Mouse (Mus musculus): ENCODE results near the gene Slc22a7. TPM values are rescaled to one million over a fixed set of nuclear protein-coding genes. Genes with fewer than 3 reads are reported as not detected.

Gene Slc22a7
- 1.3 and 1.5 TPM in 2 replicates for polyA plus RNA-seq (2012; rRNA removed)

DNA sequence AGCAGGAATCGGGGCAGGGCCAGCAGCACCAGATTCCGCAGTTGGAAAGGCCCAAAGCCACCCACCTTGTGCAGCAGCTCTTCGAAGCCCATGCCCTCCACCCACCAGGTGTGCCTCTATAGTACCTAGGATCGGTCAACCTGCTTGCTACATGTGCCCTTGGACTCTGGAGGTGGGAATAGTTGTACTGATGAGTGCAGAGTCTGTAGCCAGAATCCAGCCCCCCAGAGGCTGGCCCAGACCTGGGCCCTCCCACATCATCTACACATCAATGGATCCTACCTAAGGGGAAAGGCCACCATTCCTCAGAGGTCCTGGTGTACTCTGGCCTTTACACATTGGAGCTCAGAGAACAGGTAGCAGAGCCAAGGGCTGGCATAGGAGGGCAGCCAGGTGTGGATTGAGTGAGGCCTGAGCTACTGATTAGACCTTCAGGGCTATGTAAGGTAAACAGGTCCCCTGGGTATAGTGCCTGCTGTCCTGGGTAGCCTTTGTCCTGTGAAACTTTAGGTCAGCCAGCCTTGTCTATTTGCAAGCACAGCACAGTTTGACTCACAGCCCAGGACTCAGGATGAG lies at the start of gene Slc22a7:
Gene Slc22a7, minus strand, starts transcription at position 160 of the 576 bp plus-strand sequence.
- Histone ChIP-seq H3K36me3 (ENCODE audit: control insufficient read depth, insufficient read depth, low read length) (no peaks in the 10 kb centered on the region), H3K27ac (ENCODE audit: control insufficient read depth, insufficient read depth, low read depth, low read length) (no peak within 1 kb of the TSS), H3K4me3 (ENCODE audit: control insufficient read depth, low read depth, low read length) (no peak within 1 kb of the TSS), H3K27me3 (ENCODE audit: control insufficient read depth, insufficient read depth, low read length) (no peaks in the 10 kb centered on the region), H3K4me1 (ENCODE audit: control insufficient read depth, insufficient read depth, low read length) (peaks cover 4% of the 10 kb centered on the region)
- TF ChIP-seq POLR2A (IDR thresholded peaks at IDR 0.05; ENCODE audit: control insufficient read depth, low read depth, low read length) (no peak), CTCF (IDR thresholded peaks at IDR 0.05; ENCODE audit: control insufficient read depth, insufficient read depth, insufficient replicate concordance, low read depth, low read length) (no peak)

DNA sequence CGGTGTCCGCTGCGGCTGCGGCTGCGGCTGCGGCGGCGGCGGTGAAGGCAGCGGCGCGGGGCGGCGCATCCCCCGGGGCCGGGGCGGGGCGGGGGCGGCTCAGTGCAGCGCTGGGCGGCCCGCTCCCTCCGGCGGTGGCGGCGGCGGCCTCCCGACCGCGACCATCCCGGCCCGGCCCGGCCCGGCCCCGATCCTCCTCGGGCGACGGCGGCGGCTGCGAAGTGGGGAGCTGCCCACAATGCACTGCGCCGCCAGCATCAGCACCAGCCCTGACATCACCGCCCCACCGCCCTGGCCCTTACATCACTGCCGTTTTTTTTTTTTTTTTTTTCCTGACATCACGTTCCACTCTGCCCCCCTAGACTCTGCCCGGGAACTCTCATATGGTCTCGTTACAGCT lies 49.2 kb upstream of the Slc22a7 start, which contains the start of gene Ttbk1:
Gene Ttbk1, minus strand, starts transcription at position 245 of the 400 bp plus-strand sequence.
- no peak for TF ChIP-seq POLR2A (IDR thresholded peaks at IDR 0.05; ENCODE audit: control insufficient read depth, low read depth, low read length)
- no peak for TF ChIP-seq CTCF (IDR thresholded peaks at IDR 0.05; ENCODE audit: control insufficient read depth, insufficient read depth, insufficient replicate concordance, low read depth, low read length)
- peak within 1 kb of the TSS; percentile 47 for H3K27ac ChIP-seq (ENCODE audit: control insufficient read depth, insufficient read depth, low read depth, low read length)
- peak within 1 kb of the TSS; percentile 86 for H3K4me3 ChIP-seq (ENCODE audit: control insufficient read depth, low read depth, low read length)
- peaks cover 19% of the 10 kb centered on the region for H3K4me1 ChIP-seq (ENCODE audit: control insufficient read depth, insufficient read depth, low read length)
- H3K36me3 ChIP-seq (ENCODE audit: control insufficient read depth, insufficient read depth, low read length), result no peaks in the 10 kb centered on the region
- no peaks in the 10 kb centered on the region for H3K27me3 ChIP-seq (ENCODE audit: control insufficient read depth, insufficient read depth, low read length)

DNA sequence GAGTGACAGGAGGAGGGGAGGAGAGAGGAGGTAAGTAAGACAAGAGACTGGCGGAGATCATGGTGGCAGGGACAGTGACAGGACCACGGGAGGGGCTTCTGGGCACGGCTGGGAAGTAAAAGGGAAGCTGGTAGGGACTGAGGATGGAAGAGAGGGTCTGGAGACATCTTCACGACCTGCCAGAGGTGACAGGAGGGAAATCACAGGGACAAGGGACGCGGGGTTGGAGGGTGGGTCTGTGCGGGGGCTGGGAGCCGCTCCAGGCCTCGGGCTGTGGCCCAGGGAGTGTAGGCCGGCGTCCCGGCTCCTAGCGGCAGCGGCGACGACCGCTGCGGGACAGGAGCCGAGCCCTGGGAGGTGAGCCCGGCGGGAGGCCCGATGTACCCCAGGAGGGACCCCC lies 48.7 kb upstream of the Slc22a7 start:
- Histone ChIP-seq H3K27ac (ENCODE audit: control insufficient read depth, insufficient read depth, low read depth, low read length) (no peak overlapping the region), H3K4me1 (ENCODE audit: control insufficient read depth, insufficient read depth, low read length) (peaks cover 19% of the 10 kb centered on the region), H3K4me3 (ENCODE audit: control insufficient read depth, low read depth, low read length) (peak overlapping the region; percentile 86), H3K36me3 (ENCODE audit: control insufficient read depth, insufficient read depth, low read length) (no peaks in the 10 kb centered on the region), H3K27me3 (ENCODE audit: control insufficient read depth, insufficient read depth, low read length) (no peaks in the 10 kb centered on the region)
- TF ChIP-seq POLR2A (IDR thresholded peaks at IDR 0.05; ENCODE audit: control insufficient read depth, low read depth, low read length), result no peak
- TF ChIP-seq CTCF (IDR thresholded peaks at IDR 0.05; ENCODE audit: control insufficient read depth, insufficient read depth, insufficient replicate concordance, low read depth, low read length), result no peak

- no peaks in the 10 kb centered on the region for H3K27me3 ChIP-seq (ENCODE audit: control insufficient read depth, insufficient read depth, low read length)
- no peak overlapping the region for H3K27ac ChIP-seq (ENCODE audit: control insufficient read depth, insufficient read depth, low read depth, low read length)
- no peaks in the 10 kb centered on the region for H3K36me3 ChIP-seq (ENCODE audit: control insufficient read depth, insufficient read depth, low read length)
- TF ChIP-seq CTCF (IDR thresholded peaks at IDR 0.05; ENCODE audit: control insufficient read depth, insufficient read depth, insufficient replicate concordance, low read depth, low read length), result no peak
- TF ChIP-seq POLR2A (IDR thresholded peaks at IDR 0.05; ENCODE audit: control insufficient read depth, low read depth, low read length), result no peak
- H3K4me3 ChIP-seq (ENCODE audit: control insufficient read depth, low read depth, low read length), result peak overlapping the region; percentile 52
- H3K4me1 ChIP-seq (ENCODE audit: control insufficient read depth, insufficient read depth, low read length), result peaks cover 19% of the 10 kb centered on the region
These were observed 46.2 kb upstream of the Slc22a7 start for GRCm38 (mm10) chr17:46484461-46484875.

GRCm38 (mm10) chr17:46484021-46484431 lies 45.8 kb upstream of the Slc22a7 start:
- H3K4me3 ChIP-seq (ENCODE audit: control insufficient read depth, low read depth, low read length), result peak overlapping the region; percentile 52
- no peaks in the 10 kb centered on the region for H3K27me3 ChIP-seq (ENCODE audit: control insufficient read depth, insufficient read depth, low read length)
- H3K27ac ChIP-seq (ENCODE audit: control insufficient read depth, insufficient read depth, low read depth, low read length), result no peak overlapping the region
- no peak for TF ChIP-seq CTCF (IDR thresholded peaks at IDR 0.05; ENCODE audit: control insufficient read depth, insufficient read depth, insufficient replicate concordance, low read depth, low read length)
- no peaks in the 10 kb centered on the region for H3K36me3 ChIP-seq (ENCODE audit: control insufficient read depth, insufficient read depth, low read length)
- H3K4me1 ChIP-seq (ENCODE audit: control insufficient read depth, insufficient read depth, low read length), result peaks cover 19% of the 10 kb centered on the region

DNA sequence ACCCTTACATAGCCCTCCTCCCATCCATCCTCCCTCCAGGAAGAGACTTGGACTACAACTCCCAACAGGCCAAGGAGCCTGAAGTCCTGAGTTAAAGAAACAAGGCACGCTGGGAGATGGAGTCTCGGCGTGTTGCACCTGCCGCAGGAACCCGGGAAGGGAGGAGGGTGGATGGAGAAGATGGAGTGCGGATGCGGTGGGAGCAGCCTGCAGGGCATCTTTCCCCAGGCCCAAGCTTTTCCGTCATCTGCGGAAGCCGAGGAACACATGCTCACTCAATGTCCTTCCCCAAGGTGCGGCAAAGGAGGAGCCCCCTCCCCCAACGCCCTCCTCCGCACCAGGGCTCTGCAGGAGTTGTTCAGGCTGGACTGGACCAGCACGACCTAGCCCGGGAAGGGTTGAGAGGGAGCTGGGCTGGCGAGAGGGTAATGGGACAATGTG lies 45.3 kb upstream of the Slc22a7 start:
- peaks cover 19% of the 10 kb centered on the region for H3K4me1 ChIP-seq (ENCODE audit: control insufficient read depth, insufficient read depth, low read length)
- H3K4me3 ChIP-seq (ENCODE audit: control insufficient read depth, low read depth, low read length), result peak overlapping the region; percentile 52
- TF ChIP-seq POLR2A (IDR thresholded peaks at IDR 0.05; ENCODE audit: control insufficient read depth, low read depth, low read length) (no peak), CTCF (IDR thresholded peaks at IDR 0.05; ENCODE audit: control insufficient read depth, insufficient read depth, insufficient replicate concordance, low read depth, low read length) (no peak)
- no peak overlapping the region for H3K27ac ChIP-seq (ENCODE audit: control insufficient read depth, insufficient read depth, low read depth, low read length)
- H3K27me3 ChIP-seq (ENCODE audit: control insufficient read depth, insufficient read depth, low read length), result no peaks in the 10 kb centered on the region
- no peaks in the 10 kb centered on the region for H3K36me3 ChIP-seq (ENCODE audit: control insufficient read depth, insufficient read depth, low read length)

DNA sequence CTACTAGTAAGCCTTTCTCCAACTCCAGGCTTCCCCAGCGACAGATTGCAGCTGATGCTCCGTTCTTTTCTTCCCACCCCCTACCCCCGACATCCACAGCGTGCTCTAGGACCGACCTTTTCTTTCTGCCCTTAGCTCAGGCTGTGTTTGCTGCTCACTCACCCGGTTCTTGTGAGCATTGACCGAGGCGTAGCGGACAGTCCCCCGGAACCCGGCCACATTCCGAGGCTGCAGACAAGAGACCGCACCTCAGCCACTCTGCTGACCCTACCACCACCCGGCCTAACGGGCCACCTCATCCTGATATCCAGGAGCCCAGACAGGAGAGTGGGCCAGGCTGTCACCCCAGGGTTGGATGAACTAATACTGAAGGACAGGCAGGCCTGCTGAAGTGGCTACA lies 39.0 kb upstream of the Slc22a7 start:
- Histone ChIP-seq H3K4me1 (ENCODE audit: control insufficient read depth, insufficient read depth, low read length) (no peaks in the 10 kb centered on the region; the same call in 1 of the 2 replicates), H3K4me3 (ENCODE audit: control insufficient read depth, low read depth, low read length) (no peak overlapping the region), H3K27me3 (ENCODE audit: control insufficient read depth, insufficient read depth, low read length) (no peaks in the 10 kb centered on the region), H3K27ac (ENCODE audit: control insufficient read depth, insufficient read depth, low read depth, low read length) (no peak overlapping the region), H3K36me3 (ENCODE audit: control insufficient read depth, insufficient read depth, low read length) (peaks cover 3% of the 10 kb centered on the region)
- TF ChIP-seq POLR2A (IDR thresholded peaks at IDR 0.05; ENCODE audit: control insufficient read depth, low read depth, low read length) (no peak), CTCF (IDR thresholded peaks at IDR 0.05; ENCODE audit: control insufficient read depth, insufficient read depth, insufficient replicate concordance, low read depth, low read length) (no peak)

Measured in testis, adult 2 months (tissue).